Mouse (Mus musculus) left cerebral cortex, adult 2 months (tissue): ENCODE results near the gene Tcp10a. TPM values are rescaled to one million over a fixed set of nuclear protein-coding genes. Genes with fewer than 3 reads are reported as not detected.
"Not testable (repeated sequence)": the region's sequence is repeated elsewhere in the genome, so short reads cannot be mapped to it uniquely, and the experiment has no call there.

Source experiments
- DNase-seq, 2 experiments: peaks; one replicate each; pipeline ENCODE4 v3.0.0; 2021 to 2022; ENCODE audit warnings: low spot score in 2 of 2, mixed read lengths in 1 of 2; ENCODE audit errors: extremely low spot score in 1 of 2
- H3K27ac ChIP-seq: fragments of 200-600 bp; 2 replicates; pipeline ENCODE4 v1.8.1; 2022
- H3K4me3 ChIP-seq: fragments of 200-600 bp; 2 replicates; pipeline ENCODE4 v1.8.1; 2022
- intact Hi-C: fragments of 180-260 bp; cut with DNase I; formaldehyde crosslinking; loops from one replicate; pipeline ENCODE4 v1.15.1; 2025
- total RNA-seq, 2 experiments: library from RNA; stranded (reverse); gene quantifications; 2 replicates each; pipeline ENCODE4 v1.2.3; 2021

The Tcp10a gene
- total RNA-seq, 2 experiments from 2014 or later, result 0.45 TPM; not detected in 1

DNA sequence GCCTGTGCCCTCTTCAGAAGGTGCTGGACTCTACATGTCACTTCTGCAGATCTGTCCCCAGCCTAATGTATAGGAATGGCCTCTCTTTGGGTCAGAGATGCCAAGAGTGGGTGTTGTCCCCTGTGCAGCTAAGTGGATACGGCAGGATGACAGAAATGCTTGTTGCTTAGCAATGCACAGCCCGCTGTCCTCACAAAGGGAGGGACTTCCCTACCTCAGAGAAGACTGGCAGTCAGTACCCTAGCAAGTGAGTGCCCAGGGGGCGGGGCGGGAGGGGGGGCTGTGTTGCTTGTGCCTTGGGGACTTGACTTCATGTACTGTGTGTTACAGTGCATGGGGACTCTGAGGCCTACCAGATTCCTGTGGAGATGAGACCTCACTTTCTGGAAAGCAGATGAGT, 35.4 kb downstream of the Tcp10a start:
- H3K4me3 ChIP-seq, H3K27ac ChIP-seq, intact Hi-C loops, DNase-seq: not testable (repeated sequence)

DNA sequence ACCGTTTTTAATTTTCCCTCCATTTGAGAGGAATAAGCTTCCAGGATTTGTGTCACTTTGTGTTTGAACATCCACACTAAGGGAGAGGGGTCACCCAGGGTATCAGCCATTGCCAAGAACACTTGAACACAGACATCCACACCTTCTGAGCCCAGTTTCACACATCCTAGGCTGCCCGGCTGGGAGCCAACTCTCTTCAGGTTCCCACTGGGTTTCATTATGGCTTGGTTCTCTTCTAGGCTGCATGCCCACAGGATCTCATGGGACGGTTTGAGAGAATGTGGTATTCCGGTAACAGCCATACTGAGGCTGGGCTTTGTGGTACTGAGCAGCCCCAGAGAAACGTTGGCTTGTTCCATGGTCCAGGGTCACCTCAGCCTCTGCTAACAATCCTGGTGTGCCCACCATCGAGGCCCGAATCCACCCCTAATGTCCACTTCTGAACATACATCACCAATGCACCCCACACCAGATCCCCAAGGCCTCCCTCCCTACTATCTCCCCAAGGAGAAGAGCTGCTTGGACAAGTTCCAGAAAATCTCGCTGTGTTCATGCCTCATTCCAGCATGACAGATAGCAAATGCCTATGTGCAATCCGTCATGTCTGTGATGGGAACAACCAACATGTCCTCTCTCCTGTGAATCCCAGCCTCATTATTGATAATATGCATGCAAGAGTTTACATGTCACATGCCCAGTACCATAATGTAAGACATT, 36.5 kb downstream of the Tcp10a start:
- H3K4me3 ChIP-seq, H3K27ac ChIP-seq, DNase-seq, intact Hi-C loops: not testable (repeated sequence)

DNA sequence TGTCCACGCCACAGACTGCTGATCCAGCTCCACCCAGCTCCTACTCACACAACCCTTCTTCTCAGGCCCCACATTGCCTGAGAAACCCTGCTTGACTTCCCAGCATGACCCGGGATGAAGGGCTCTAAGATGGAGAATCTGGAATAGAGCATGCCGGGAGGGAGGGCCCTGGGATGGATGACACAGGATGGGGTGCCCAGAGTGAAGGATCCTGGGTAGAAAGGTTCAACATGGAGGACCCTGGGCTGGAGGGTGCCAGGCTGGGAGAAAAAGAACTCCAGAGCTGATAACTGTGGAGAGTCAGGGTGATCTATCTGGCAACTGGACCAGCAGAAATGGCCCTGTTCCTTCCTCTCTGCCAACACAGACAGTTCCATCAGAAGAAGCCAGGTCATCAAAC, 41.2 kb downstream of the Tcp10a start:
- H3K27ac ChIP-seq, DNase-seq, H3K4me3 ChIP-seq, intact Hi-C loops: not testable (repeated sequence)

DNA sequence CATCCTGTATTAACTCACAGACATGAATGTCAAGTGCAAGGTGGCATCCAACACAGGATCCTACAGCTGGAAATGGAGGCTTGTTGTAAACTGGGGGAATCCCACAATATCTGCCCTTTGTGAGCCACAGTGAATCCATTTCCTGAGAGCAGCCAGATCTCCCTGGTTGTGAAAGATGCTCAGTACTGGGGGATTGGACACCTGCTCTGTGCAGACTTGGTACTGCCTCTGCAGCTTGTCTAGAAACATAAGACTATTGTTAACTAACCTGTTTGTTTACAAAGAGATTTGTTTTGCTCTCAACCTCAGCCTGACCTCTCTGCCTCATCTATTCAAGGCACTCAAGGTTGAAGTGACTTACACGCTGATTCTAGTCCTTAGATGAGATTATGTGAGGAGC, 41.8 kb downstream of the Tcp10a start:
- H3K27ac ChIP-seq, intact Hi-C loops, DNase-seq, H3K4me3 ChIP-seq: not testable (repeated sequence)

DNA sequence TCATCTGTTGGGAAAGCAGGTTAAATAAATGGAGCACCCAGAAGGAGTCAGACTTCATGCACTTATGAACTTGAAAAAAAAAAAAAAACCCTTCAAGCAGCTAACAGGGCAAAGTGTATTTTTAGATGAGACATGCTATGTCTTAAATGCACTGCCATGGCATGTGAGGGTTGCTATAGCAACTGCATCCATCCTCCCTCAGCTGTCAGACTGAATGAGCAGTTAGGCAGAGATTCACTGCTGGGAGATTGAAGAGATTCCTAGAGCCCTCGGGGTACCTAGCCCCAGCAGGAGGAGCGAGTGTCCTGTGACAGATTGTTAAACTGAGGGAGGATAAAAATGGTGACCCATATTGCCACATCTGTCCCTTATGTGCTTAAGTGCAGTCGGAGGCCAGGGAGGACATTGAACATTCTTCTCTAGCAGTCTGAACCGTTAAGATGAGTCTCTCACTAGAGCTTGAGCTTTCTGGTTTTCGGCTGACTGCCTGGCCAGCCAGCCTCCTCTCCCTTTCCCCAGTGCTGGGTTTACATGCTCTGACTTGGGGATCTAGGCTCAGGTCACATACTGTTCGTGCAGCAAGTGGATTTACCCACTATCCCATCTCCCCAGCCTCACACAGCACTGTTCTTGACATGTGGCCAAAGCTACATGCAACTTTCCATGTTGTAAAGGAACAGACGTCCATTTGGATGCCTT, 42.4 kb downstream of the Tcp10a start:
- H3K4me3 ChIP-seq, H3K27ac ChIP-seq, intact Hi-C loops: not testable (repeated sequence)
- DNase-seq, result peak in 1 of 2 experiments; percentile 11

DNA sequence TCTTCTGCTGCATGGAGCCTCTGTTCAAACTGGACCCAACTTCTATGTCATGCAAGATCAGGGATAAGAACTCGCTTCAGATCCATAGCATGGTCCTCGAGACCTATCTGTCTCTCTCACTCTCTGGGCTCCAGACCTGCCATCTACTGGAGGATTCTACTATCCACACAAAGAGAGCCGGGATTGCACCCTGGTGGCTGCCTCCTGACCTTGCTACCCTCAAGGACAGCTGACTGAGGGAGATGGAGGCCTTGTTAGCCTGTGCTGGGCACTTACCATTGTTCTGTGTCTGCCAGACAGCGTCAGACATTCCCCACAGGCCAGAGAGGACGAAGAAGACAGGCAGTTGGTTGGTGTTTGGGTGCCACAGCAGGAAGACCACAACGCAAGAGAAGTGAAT, 45.0 kb downstream of the Tcp10a start:
- H3K4me3 ChIP-seq, H3K27ac ChIP-seq, DNase-seq, intact Hi-C loops: not testable (repeated sequence)

DNA sequence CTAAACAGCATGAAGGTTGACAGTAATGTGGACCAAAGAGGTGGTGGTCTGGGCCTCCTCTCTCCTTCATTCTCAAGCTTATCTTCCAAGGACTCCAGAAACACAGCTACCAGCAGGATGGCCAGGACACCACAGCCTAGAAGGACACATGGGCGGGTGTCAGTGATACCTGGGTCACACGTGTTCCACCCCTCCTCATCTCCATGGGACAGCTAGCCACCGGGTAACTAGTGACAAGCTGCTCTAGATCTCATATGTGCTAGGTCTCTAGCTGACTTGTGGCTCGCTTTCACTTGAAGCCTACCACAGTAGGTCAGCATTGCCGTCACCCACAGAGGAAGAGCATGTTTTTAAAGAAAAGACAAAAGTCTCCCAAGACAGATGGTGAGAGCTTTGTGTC, 47.4 kb downstream of the Tcp10a start, which contains the start of gene Gm49630:
Gene Gm49630 (minus strand): TSS at position 101 of the 400 bp plus-strand sequence.
- H3K27ac ChIP-seq, H3K4me3 ChIP-seq, intact Hi-C loops, DNase-seq: not testable (repeated sequence)

DNA sequence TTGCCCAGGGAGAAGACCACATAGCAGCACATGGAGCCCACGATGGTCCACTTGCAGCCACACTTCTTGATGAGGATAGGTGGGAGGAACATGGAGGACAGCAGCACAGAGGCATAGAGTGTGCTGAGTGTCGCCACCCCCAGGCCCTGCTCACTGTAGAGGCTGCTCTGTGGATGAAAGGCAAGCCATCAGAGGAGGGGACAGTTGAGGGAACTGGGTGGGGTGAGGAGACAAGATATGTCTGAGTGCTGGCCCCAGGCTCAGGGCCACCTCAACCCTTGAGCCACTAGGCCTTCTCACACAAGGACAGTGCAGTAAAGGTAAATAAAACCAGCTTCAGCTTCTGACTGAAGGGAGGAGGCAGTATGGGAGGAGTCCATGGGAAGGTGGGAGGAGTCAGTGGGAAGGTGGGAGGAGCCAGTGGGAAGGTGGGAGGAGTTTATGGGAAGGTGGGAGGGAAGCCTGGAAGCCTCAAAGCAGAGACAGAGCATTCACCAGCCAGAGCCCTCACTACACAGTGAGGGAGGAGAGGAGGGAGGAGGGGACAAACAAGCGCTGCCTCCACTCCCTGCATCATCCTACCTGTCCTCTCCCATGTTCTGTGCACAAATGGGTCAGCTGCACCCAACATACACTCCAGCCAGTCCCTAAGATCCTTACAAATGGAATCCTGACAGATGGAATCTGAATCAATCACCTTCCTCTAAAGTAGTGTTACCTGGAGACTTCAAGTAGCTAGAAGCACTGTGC, 52.7 kb downstream of the Tcp10a start:
- H3K27ac ChIP-seq, H3K4me3 ChIP-seq, intact Hi-C loops, DNase-seq: not testable (repeated sequence)

DNA sequence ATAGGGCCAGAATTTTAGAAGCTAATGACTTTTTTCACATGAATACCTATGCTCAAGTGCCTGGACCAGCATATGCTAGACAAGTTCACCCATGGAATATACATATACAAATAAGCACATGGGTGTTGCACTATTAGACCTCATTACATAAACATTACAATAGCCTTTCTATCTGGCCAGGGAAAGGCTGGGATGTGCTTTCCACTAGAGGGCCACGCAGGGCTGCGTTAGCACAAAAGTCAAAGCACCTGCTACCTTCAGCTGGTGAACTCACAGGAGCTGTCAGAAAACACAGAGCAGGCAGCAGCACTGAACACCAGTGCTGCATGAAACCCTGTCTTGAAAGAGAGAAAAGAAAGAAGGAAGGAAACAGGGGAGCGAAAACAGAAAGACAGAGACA, 53.5 kb downstream of the Tcp10a start:
- intact Hi-C loops, H3K4me3 ChIP-seq, H3K27ac ChIP-seq, DNase-seq: not testable (repeated sequence)

DNA sequence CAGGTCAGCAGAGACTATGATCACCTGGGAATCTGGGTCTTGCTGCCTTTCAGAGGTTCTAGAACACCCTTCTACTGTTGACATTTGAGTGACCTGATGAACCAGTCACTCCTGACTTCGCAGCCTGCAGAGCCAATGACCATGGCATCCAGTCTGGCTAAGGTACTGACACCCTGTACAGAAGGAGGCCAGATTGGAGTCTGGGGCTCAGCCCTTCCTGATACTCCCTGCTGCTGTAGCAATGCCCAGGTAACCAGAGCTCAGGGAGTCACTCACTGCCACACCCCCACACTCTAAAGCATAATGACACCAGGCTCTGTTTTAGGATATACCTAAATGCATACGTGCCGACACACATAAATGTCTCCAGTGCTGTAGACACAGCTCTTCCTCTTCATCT, 58.3 kb downstream of the Tcp10a start:
- H3K4me3 ChIP-seq, DNase-seq, intact Hi-C loops, H3K27ac ChIP-seq: not testable (repeated sequence)

DNA sequence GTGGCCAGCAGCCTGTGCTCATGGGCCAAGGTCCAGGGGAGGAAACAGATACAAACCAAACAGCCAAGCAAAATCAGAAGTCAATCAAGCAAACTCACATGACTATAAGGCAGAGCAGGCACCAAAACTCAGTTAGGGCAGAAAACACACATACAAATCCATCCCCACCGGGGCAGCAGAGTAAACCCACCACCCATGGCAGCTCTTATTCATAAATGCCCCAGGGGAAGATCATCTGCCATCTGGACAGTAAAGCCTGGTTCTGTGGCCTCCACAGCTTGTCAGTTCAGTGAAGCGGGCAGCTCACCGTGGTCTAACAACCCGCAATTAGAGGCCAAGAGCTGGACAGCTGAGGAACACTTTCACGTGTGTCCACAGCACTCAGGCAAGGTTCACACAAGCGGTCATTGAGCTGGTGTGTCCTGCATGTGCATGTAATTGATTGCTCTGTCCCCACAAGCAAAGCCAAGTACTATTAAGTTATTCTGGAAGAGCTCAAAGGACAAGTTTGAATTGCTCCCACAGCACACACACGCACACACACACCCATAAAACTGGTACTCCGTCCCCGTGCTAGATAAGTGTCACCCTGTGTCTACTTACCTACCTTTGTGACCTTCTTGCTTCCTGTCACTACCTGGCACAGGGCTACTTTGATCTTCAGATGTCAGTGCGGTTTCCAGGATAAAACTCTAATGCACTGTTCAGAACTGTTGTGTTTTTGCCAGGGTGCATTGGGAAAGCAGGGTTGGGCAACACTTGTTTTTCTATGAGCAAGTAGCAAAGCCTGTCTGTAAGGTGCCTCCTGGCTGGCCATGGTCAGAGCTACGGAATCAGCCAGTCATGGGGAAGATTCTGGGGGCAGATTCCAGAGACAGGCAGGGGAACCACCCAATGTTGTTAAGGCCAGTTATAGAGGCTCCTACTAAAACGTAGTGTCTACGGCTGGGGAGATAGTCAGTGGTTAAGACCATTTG, 59.0 kb downstream of the Tcp10a start:
- DNase-seq, intact Hi-C loops: not testable (repeated sequence)

DNA sequence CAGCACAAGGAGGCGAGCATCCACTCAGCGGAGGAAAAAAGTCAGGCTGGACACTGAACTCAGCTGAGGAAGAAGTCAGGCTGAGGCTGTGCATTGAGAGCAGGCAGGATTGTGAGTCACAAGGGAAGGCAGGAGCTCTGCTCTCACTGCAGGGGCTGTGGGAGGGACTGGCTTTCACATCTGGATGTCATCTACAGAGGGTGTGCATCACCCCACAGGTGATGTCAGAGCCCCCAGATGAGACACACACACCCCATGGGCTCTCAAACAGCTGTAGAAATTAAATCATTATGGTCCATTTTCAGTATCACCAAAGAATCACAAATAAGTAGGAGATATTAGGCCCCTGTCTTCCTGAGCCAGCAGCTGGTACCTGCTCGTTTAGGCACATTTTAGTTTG, 60.9 kb downstream of the Tcp10a start, which contains the start of gene Unc93a2:
Gene Unc93a2 (minus strand): TSS at position 101 of the 400 bp plus-strand sequence.
- DNase-seq, H3K4me3 ChIP-seq, H3K27ac ChIP-seq, intact Hi-C loops: not testable (repeated sequence)

More for the DNA sequence above, 59.0 kb downstream of the Tcp10a start:
- not testable (repeated sequence) for H3K27ac ChIP-seq, H3K4me3 ChIP-seq

DNA sequence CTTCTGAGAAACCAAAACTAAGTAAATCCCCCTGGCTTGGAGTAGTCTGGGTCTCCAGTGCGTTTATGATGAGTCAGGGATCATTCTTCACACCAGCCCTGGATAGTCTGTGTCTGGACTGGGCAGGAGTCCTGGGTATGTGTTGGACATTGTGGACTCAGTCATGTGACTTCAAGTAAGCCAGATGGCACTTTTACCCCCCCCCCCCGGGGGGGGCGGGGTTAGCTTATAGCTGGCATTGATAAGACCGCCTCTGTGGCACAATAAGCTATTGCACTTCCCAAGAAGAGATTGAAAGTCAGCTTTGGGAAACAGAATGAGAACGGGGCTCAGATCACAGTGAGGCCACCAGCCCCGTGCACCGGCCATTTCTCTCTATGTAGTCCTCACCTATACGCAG, 61.6 kb downstream of the Tcp10a start:
- H3K4me3 ChIP-seq, DNase-seq, H3K27ac ChIP-seq, intact Hi-C loops: not testable (repeated sequence)

DNA sequence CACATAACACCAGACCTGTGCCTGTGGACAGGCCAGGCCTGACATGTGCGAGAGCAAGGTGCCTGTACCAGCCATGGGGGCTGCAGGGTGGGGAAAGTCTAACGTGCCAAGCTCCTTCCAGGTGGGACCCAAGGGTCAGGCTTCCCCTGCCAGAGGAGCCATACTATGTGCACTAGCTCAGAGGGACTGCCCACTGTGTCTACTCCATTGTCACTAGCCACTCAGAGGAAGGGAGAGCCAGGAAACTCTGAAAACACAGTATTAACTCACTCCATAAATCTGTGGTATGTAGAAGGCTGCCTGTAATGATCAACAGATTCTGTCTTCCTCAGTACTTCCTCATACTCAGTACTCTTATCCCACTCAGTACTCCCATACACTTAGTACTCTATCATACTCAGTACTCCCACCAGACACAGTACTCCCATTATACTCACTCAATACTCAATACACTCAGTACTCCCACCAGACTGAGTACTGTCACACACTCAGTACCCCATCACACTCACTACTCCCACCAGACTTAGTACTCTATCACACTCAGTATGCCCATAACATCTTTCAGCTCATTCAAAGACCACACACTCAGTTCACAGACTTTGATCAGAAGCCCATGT, 64.0 kb downstream of the Tcp10a start:
- H3K4me3 ChIP-seq, H3K27ac ChIP-seq, DNase-seq, intact Hi-C loops: not testable (repeated sequence)

DNA sequence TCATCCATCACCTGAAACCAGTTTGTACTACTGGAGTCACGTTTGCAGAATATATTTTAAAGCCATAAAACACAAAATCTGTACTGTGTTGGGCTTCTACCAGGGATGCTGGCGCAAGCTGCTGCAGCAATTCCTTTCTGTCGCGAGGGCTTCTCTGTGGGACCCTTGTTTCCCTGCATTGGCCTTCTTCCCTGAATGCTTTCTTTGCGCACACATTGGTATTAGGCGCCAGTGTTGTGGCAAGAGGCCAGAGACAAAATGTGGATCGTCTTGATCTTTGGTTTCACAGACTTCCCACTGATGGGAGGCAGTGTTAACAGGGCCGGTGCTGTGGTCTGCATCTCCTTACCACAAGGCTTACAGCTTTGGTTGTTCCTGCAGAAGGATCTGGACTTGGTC, 64.5 kb downstream of the Tcp10a start:
- intact Hi-C loops, H3K4me3 ChIP-seq, H3K27ac ChIP-seq, DNase-seq: not testable (repeated sequence)
